Mouse (Mus musculus): ENCODE measurements around the gene Abhd14b. TPM values are rescaled to one million over a fixed set of nuclear protein-coding genes. Genes with fewer than 3 reads are reported as not detected.

Abhd14b gene
- polyA plus RNA-seq, 1 experiment from 2014 or later, result 75.2 TPM

GRCm38 (mm10) chr9:106499667-106500066, 52.4 kb downstream of the Abhd14b start, which contains the start of gene Iqcf1:
Gene Iqcf1 (plus strand): TSS chr9:106499967.
- ATAC-seq (replicated peaks; ENCODE audit: low FRiP score, low read depth), result no peak
- no peak for TF ChIP-seq CTCF (IDR thresholded peaks at IDR 0.05; ENCODE audit: low read depth)

GRCm38 (mm10) chr9:106501846-106502245, 54.6 kb downstream of the Abhd14b start:
- Histone ChIP-seq H3K9me3 (replicated peaks; ENCODE audit: low read length) (no peaks in the 10 kb centered on the region), H3K4me3 (replicated peaks; ENCODE audit: low read depth, low read length) (no peak overlapping the region), H3K4me1 (replicated peaks; ENCODE audit: insufficient read depth, low read length) (no peaks in the 10 kb centered on the region), H3K4me2 (ENCODE audit: low read length) (no peak overlapping the region), H3K9ac (ENCODE audit: low read depth, low read length) (no peak overlapping the region), H3K27ac (no peak overlapping the region), H3K36me3 (ENCODE audit: insufficient read depth, low read length) (no peaks in the 10 kb centered on the region), H3K27me3 (ENCODE audit: insufficient read depth, low read length) (no peaks in the 10 kb centered on the region)
- DNase-seq (ENCODE audit: low spot score), result no peak
- no peak for ATAC-seq (replicated peaks; ENCODE audit: low FRiP score, low read depth)
- no peak for TF ChIP-seq CTCF (IDR thresholded peaks at IDR 0.05; ENCODE audit: low read depth)
- 89% methylated on average over 22 of the region's 22 CpGs for WGBS

More at GRCm38 (mm10) chr9:106499667-106500066, 52.4 kb downstream of the Abhd14b start, which contains the start of gene Iqcf1:
- 91% methylated on average over 6 of the region's 6 CpGs for WGBS
- no peak within 1 kb of the TSS for H3K4me3 ChIP-seq (replicated peaks; ENCODE audit: low read depth, low read length)
- H3K9ac ChIP-seq (ENCODE audit: low read depth, low read length), result no peak within 1 kb of the TSS
- H3K4me1 ChIP-seq (replicated peaks; ENCODE audit: insufficient read depth, low read length), result no peaks in the 10 kb centered on the region
- H3K9me3 ChIP-seq (replicated peaks; ENCODE audit: low read length), result no peaks in the 10 kb centered on the region
- no peaks in the 10 kb centered on the region for H3K27me3 ChIP-seq (ENCODE audit: insufficient read depth, low read length)
- DNase-seq (ENCODE audit: low spot score), result no peak
- H3K27ac ChIP-seq, result no peak within 1 kb of the TSS
- no peaks in the 10 kb centered on the region for H3K36me3 ChIP-seq (ENCODE audit: insufficient read depth, low read length)
- H3K4me2 ChIP-seq (ENCODE audit: low read length), result no peak within 1 kb of the TSS

Other genes with a start within 250 kb of the Abhd14b start
- gene Ppm1m, start 247.7 kb upstream of the Abhd14b start, polyA plus RNA-seq (2015; fragmentation: Nextera tagmentation; extraction: Ambion mirVana), result 33.2 and 35.5 TPM in 2 replicates
- 44.0 and 51.1 TPM in 2 replicates for gene Twf2, start 244.4 kb upstream of the Abhd14b start, polyA plus RNA-seq (2015; fragmentation: Nextera tagmentation; extraction: Ambion mirVana)
- gene Tlr9, start 224.9 kb upstream of the Abhd14b start, polyA plus RNA-seq (2015; fragmentation: Nextera tagmentation; extraction: Ambion mirVana), result 0.06 and 0.07 TPM in 2 replicates
- 142 and 152 TPM in 2 replicates for gene Alas1, start 198.8 kb upstream of the Abhd14b start, polyA plus RNA-seq (2015; fragmentation: Nextera tagmentation; extraction: Ambion mirVana)
- gene Poc1a, start 166.4 kb upstream of the Abhd14b start, polyA plus RNA-seq (2015; fragmentation: Nextera tagmentation; extraction: Ambion mirVana), result 13.1 and 14.5 TPM in 2 replicates
- 15.1 and 15.8 TPM in 2 replicates for gene Dusp7, start 78.8 kb upstream of the Abhd14b start, polyA plus RNA-seq (2015; fragmentation: Nextera tagmentation; extraction: Ambion mirVana)
- gene Rpl29, start 18.0 kb upstream of the Abhd14b start, polyA plus RNA-seq (2015; fragmentation: Nextera tagmentation; extraction: Ambion mirVana), result 1,104 and 1,207 TPM in 2 replicates
- gene Acy1, start 9.1 kb upstream of the Abhd14b start, polyA plus RNA-seq (2015; fragmentation: Nextera tagmentation; extraction: Ambion mirVana), result 62.9 and 67.0 TPM in 2 replicates
- 57.0 and 60.8 TPM in 2 replicates for gene Abhd14a, start 219 bp downstream of the Abhd14b start, polyA plus RNA-seq (2015; fragmentation: Nextera tagmentation; extraction: Ambion mirVana)
- 78.6 and 79.7 TPM in 2 replicates for gene Pcbp4, start 5.8 kb downstream of the Abhd14b start, polyA plus RNA-seq (2015; fragmentation: Nextera tagmentation; extraction: Ambion mirVana)
- gene Gpr62, start 18.5 kb downstream of the Abhd14b start, polyA plus RNA-seq (2015; fragmentation: Nextera tagmentation; extraction: Ambion mirVana), result 0.52 and 0.91 TPM in 2 replicates
- gene Rrp9, start 28.5 kb downstream of the Abhd14b start, polyA plus RNA-seq (2015; fragmentation: Nextera tagmentation; extraction: Ambion mirVana), result 35.6 and 40.0 TPM in 2 replicates
- 5.8 and 6.4 TPM in 2 replicates for gene Parp3, start 29.5 kb downstream of the Abhd14b start, polyA plus RNA-seq (2015; fragmentation: Nextera tagmentation; extraction: Ambion mirVana)
- not detected in 2 replicates for gene Iqcf1, start 52.5 kb downstream of the Abhd14b start, polyA plus RNA-seq (2015; fragmentation: Nextera tagmentation; extraction: Ambion mirVana)
- not detected in 2 replicates for gene Iqcf5, start 67.1 kb downstream of the Abhd14b start, polyA plus RNA-seq (2015; fragmentation: Nextera tagmentation; extraction: Ambion mirVana)
- not detected in 2 replicates for gene Iqcf3, start 114.2 kb downstream of the Abhd14b start, polyA plus RNA-seq (2015; fragmentation: Nextera tagmentation; extraction: Ambion mirVana)
- not detected in 2 replicates for gene Iqcf4, start 123.5 kb downstream of the Abhd14b start, polyA plus RNA-seq (2015; fragmentation: Nextera tagmentation; extraction: Ambion mirVana)
- not detected in 2 replicates for gene Iqcf6, start 179.1 kb downstream of the Abhd14b start, polyA plus RNA-seq (2015; fragmentation: Nextera tagmentation; extraction: Ambion mirVana)
- gene Grm2, start 208.6 kb downstream of the Abhd14b start, polyA plus RNA-seq (2015; fragmentation: Nextera tagmentation; extraction: Ambion mirVana), result not detected in 2 replicates
- gene Tex264, start 238.5 kb downstream of the Abhd14b start, polyA plus RNA-seq (2015; fragmentation: Nextera tagmentation; extraction: Ambion mirVana), result 100 and 104 TPM in 2 replicates

Data from kidney, postnatal 0 days (tissue).